Mouse (Mus musculus): ENCODE measurements at regions not wholly inside any gene's neighbourhood (a gene's known extent, or its start where the extent isn't known, plus 50 kb on each side); places are given as distances from the start of the nearest gene placed in this dataset.

- WGBS = 100% methylated on average over 2 of the region's 2 CpGs
- Histone ChIP-seq H3K27me3 (replicated peaks; ENCODE audit: control insufficient read depth, insufficient read depth, low read length) (no peaks in the 10 kb centered on the region), H3K9ac (replicated peaks; ENCODE audit: low read depth, low read length) (no peak overlapping the region), H3K9me3 (ENCODE audit: control insufficient read depth, low read length) (no peaks in the 10 kb centered on the region), H3K4me3 (replicated peaks; ENCODE audit: low read length) (no peak overlapping the region), H3K4me1 (replicated peaks; ENCODE audit: control insufficient read depth, insufficient read depth, low read length) (no peaks in the 10 kb centered on the region), H3K4me2 (ENCODE audit: low read length) (no peak overlapping the region), H3K36me3 (ENCODE audit: control insufficient read depth, insufficient read depth) (no peaks in the 10 kb centered on the region), H3K27ac (ENCODE audit: low read length) (no peak overlapping the region)
- ATAC-seq = no peak
Observed at GRCm38 (mm10) chr2:148336626-148337025, 58.5 kb upstream of the Sstr4 start.

GRCm38 (mm10) chr2:148338308-148338768 lies 56.8 kb upstream of the Sstr4 start:
- H3K4me3 ChIP-seq (replicated peaks; ENCODE audit: low read length) = no peak overlapping the region
- H3K36me3 ChIP-seq (ENCODE audit: control insufficient read depth, insufficient read depth) = no peaks in the 10 kb centered on the region
- H3K4me1 ChIP-seq (replicated peaks; ENCODE audit: control insufficient read depth, insufficient read depth, low read length) = no peaks in the 10 kb centered on the region
- 52% methylated on average over 6 of the region's 6 CpGs for WGBS
- no peak overlapping the region for H3K27ac ChIP-seq (ENCODE audit: low read length)
- no peak for ATAC-seq
- H3K9ac ChIP-seq (replicated peaks; ENCODE audit: low read depth, low read length) = no peak overlapping the region
- H3K4me2 ChIP-seq (ENCODE audit: low read length) = no peak overlapping the region
- no peaks in the 10 kb centered on the region for H3K9me3 ChIP-seq (ENCODE audit: control insufficient read depth, low read length)
- no peaks in the 10 kb centered on the region for H3K27me3 ChIP-seq (replicated peaks; ENCODE audit: control insufficient read depth, insufficient read depth, low read length)

- no peak overlapping the region for H3K4me2 ChIP-seq (ENCODE audit: low read length)
Observed at GRCm38 (mm10) chr2:148338894-148339293, 56.2 kb upstream of the Sstr4 start.

GRCm38 (mm10) chr2:148344193-148344592 lies 51.0 kb upstream of the Sstr4 start:
- WGBS = 81% methylated on average over 2 of the region's 2 CpGs
- Histone ChIP-seq H3K36me3 (ENCODE audit: control insufficient read depth, insufficient read depth) (no peaks in the 10 kb centered on the region), H3K9ac (replicated peaks; ENCODE audit: low read depth, low read length) (no peak overlapping the region), H3K9me3 (ENCODE audit: control insufficient read depth, low read length) (no peaks in the 10 kb centered on the region), H3K27me3 (replicated peaks; ENCODE audit: control insufficient read depth, insufficient read depth, low read length) (no peaks in the 10 kb centered on the region), H3K4me2 (ENCODE audit: low read length) (no peak overlapping the region), H3K27ac (ENCODE audit: low read length) (no peak overlapping the region), H3K4me1 (replicated peaks; ENCODE audit: control insufficient read depth, insufficient read depth, low read length) (no peaks in the 10 kb centered on the region), H3K4me3 (replicated peaks; ENCODE audit: low read length) (no peak overlapping the region)
- ATAC-seq = no peak

More at GRCm38 (mm10) chr2:148338894-148339293, 56.2 kb upstream of the Sstr4 start:
- Histone ChIP-seq H3K36me3 (ENCODE audit: control insufficient read depth, insufficient read depth) (no peaks in the 10 kb centered on the region), H3K27ac (ENCODE audit: low read length) (no peak overlapping the region), H3K27me3 (replicated peaks; ENCODE audit: control insufficient read depth, insufficient read depth, low read length) (no peaks in the 10 kb centered on the region), H3K9me3 (ENCODE audit: control insufficient read depth, low read length) (no peaks in the 10 kb centered on the region), H3K4me3 (replicated peaks; ENCODE audit: low read length) (no peak overlapping the region), H3K9ac (replicated peaks; ENCODE audit: low read depth, low read length) (no peak overlapping the region), H3K4me1 (replicated peaks; ENCODE audit: control insufficient read depth, insufficient read depth, low read length) (no peaks in the 10 kb centered on the region)
- no peak for ATAC-seq

Data from forebrain, embryonic 16.5 days (tissue).